Mouse (Mus musculus): ENCODE measurements around the gene Bean1. TPM values are rescaled to one million over a fixed set of nuclear protein-coding genes. Genes with fewer than 3 reads are reported as not detected.

The Bean1 gene
- polyA plus RNA-seq, 1 experiment from 2014 or later: 0.47 TPM

DNA sequence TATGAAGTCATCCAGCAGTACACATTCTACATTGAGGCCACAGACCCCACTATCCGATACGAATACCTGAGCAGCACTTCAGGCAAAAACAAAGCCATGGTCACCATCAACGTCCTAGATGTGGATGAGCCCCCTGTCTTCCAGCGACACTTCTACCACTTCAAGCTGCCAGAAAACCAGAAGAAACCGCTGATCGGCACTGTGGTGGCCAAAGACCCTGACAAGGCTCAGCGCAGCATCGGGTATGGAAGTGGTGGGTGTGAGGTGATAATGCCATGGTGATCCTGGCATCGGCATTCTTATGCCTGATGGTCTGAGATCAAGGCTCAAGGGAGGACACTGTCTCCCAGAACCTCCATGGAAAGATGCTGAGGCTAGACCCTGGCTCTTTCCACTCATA, 39.3 kb upstream of the Bean1 start:
- Histone ChIP-seq H3K4me1 (ENCODE audit: insufficient read depth, low read depth, low read length) (no peaks in the 10 kb centered on the region), H3K4me2 (replicated peaks; ENCODE audit: low read depth, low read length) (no peak overlapping the region), H3K36me3 (ENCODE audit: insufficient read depth, low read length) (0 out of 2 replicates have a peak, but pooled peaks cover 4% of the 10 kb centered on the region), H3K4me3 (ENCODE audit: low read depth, low read length) (no peak overlapping the region), H3K27ac (ENCODE audit: low read length) (no peak overlapping the region), H3K9me3 (ENCODE audit: low read length) (no peaks in the 10 kb centered on the region), H3K27me3 (replicated peaks; ENCODE audit: insufficient read depth, low read length) (no peaks in the 10 kb centered on the region), H3K9ac (replicated peaks; ENCODE audit: low read depth) (no peak overlapping the region)
- TF ChIP-seq CTCF (IDR thresholded peaks at IDR 0.05): no peak
- TF ChIP-seq EP300 (IDR thresholded peaks at IDR 0.05): no peak
- DNase-seq (ENCODE audit: low spot score): no peak
- no peak for ATAC-seq
- WGBS: 91% methylated on average over 9 of the region's 9 CpGs

DNA sequence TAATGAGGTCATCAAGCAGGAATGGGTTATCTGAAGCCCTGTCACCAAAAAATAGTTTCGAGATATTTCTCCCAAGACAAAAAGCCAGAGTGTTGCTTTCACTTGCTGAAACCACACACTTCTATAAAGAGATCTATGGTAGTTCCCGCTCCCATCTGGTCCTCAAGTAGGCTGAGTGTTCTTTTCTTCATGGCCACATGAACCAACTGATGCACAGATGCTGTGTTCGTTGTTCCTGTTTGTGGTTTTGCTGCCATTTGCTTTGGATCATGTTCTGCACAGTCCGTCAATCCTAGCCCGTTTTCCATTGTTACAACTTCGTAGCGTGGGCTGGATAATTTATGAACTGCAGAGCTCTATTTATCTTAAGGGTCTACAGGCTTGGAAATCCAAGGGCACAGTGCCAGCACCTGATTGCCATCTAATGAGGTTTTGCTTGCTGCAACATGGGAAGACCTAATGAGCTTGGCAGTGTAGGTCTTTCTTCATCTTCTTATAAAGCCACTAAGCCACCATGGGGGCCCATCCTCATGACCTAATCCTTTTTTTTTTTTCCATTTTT, 38.7 kb upstream of the Bean1 start:
- 0 out of 2 replicates have a peak, but pooled peaks cover 4% of the 10 kb centered on the region for H3K36me3 ChIP-seq (ENCODE audit: insufficient read depth, low read length)
- DNase-seq (ENCODE audit: low spot score) (peak; percentile 20), ATAC-seq (peak; percentile 48)
- H3K4me3 ChIP-seq (ENCODE audit: low read depth, low read length): no peak overlapping the region
- 50% methylated on average over 7 of the region's 7 CpGs for WGBS
- H3K27ac ChIP-seq (ENCODE audit: low read length): no peak overlapping the region
- no peaks in the 10 kb centered on the region for H3K9me3 ChIP-seq (ENCODE audit: low read length)
- TF ChIP-seq EP300 (IDR thresholded peaks at IDR 0.05) (no peak), CTCF (IDR thresholded peaks at IDR 0.05) (no peak)
- H3K9ac ChIP-seq (replicated peaks; ENCODE audit: low read depth): no peak overlapping the region
- H3K27me3 ChIP-seq (replicated peaks; ENCODE audit: insufficient read depth, low read length): no peaks in the 10 kb centered on the region
- H3K4me2 ChIP-seq (replicated peaks; ENCODE audit: low read depth, low read length): no peak overlapping the region
- H3K4me1 ChIP-seq (ENCODE audit: insufficient read depth, low read depth, low read length): no peaks in the 10 kb centered on the region

- 0 out of 2 replicates have a peak, but pooled peaks cover 9% of the 10 kb centered on the region for H3K36me3 ChIP-seq (ENCODE audit: insufficient read depth, low read length)
- H3K4me2 ChIP-seq (replicated peaks; ENCODE audit: low read depth, low read length): no peak overlapping the region
- H3K4me3 ChIP-seq (ENCODE audit: low read depth, low read length): no peak overlapping the region
- H3K4me1 ChIP-seq (ENCODE audit: insufficient read depth, low read depth, low read length): no peaks in the 10 kb centered on the region
- DNase-seq (ENCODE audit: low spot score) (no peak), ATAC-seq (no peak)
- H3K27me3 ChIP-seq (replicated peaks; ENCODE audit: insufficient read depth, low read length): no peaks in the 10 kb centered on the region
- 95% methylated on average over 8 of the region's 8 CpGs for WGBS
- no peak overlapping the region for H3K9ac ChIP-seq (replicated peaks; ENCODE audit: low read depth)
- TF ChIP-seq EP300 (IDR thresholded peaks at IDR 0.05) (no peak), CTCF (IDR thresholded peaks at IDR 0.05) (no peak)
- no peaks in the 10 kb centered on the region for H3K9me3 ChIP-seq (ENCODE audit: low read length)
- no peak overlapping the region for H3K27ac ChIP-seq (ENCODE audit: low read length)
Measured at GRCm38 (mm10) chr8:104134521-104134920, 35.7 kb upstream of the Bean1 start.

DNA sequence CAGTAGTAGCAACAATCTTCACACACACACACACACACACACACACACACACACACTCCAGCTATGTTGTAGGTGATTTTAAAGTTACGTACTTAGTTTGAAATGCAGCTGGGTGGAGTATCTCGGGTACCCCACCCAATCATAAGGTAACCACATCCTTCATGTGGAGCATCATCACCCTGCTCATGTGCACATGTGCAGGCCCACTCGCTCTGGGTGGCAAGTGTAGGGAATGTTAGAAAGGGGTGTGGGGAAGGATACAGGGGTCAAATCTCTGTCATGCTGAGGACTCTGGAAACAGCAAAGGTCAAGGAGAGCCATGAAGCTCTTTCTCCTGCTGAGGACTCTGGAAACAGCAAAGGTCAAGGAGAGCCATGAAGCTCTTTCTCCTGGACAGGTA, 34.0 kb upstream of the Bean1 start:
- TF ChIP-seq EP300 (IDR thresholded peaks at IDR 0.05) (no peak), CTCF (IDR thresholded peaks at IDR 0.05) (no peak)
- no peak overlapping the region for H3K9ac ChIP-seq (replicated peaks; ENCODE audit: low read depth)
- H3K9me3 ChIP-seq (ENCODE audit: low read length): no peaks in the 10 kb centered on the region
- H3K27me3 ChIP-seq (replicated peaks; ENCODE audit: insufficient read depth, low read length): no peaks in the 10 kb centered on the region
- no peaks in the 10 kb centered on the region for H3K4me1 ChIP-seq (ENCODE audit: insufficient read depth, low read depth, low read length)
- 80% methylated on average over 3 of the region's 3 CpGs for WGBS
- H3K4me3 ChIP-seq (ENCODE audit: low read depth, low read length): no peak overlapping the region
- DNase-seq (ENCODE audit: low spot score) (no peak), ATAC-seq (no peak)
- H3K27ac ChIP-seq (ENCODE audit: low read length): no peak overlapping the region
- H3K4me2 ChIP-seq (replicated peaks; ENCODE audit: low read depth, low read length): no peak overlapping the region
- H3K36me3 ChIP-seq (ENCODE audit: insufficient read depth, low read length): 0 out of 2 replicates have a peak, but pooled peaks cover 9% of the 10 kb centered on the region

DNA sequence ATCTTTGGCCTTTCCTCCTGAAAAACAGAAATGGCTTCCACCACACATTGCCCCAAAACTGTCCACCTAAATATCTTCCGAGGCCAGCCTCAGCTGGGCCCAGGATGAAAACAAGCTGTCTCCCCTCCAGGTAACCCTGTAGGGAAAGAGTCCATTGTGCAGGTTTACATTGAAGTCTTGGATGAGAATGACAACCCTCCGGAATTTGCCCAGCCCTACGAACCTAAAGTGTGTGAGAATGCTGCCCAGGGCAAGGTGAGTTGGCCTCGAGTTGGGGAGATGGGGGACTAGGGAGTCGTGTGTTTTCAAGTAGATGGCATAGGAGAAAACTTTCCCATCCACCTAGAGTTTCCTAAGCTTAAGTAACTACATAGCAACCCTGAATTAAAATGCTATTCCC, 32.6 kb upstream of the Bean1 start:
- H3K27ac ChIP-seq (ENCODE audit: low read length): no peak overlapping the region
- 0 out of 2 replicates have a peak, but pooled peaks cover 9% of the 10 kb centered on the region for H3K36me3 ChIP-seq (ENCODE audit: insufficient read depth, low read length)
- TF ChIP-seq CTCF (IDR thresholded peaks at IDR 0.05) (no peak), EP300 (IDR thresholded peaks at IDR 0.05) (no peak)
- no peak overlapping the region for H3K9ac ChIP-seq (replicated peaks; ENCODE audit: low read depth)
- H3K4me1 ChIP-seq (ENCODE audit: insufficient read depth, low read depth, low read length): no peaks in the 10 kb centered on the region
- no peaks in the 10 kb centered on the region for H3K9me3 ChIP-seq (ENCODE audit: low read length)
- 85% methylated on average over 5 of the region's 5 CpGs for WGBS
- H3K4me3 ChIP-seq (ENCODE audit: low read depth, low read length): no peak overlapping the region
- no peaks in the 10 kb centered on the region for H3K27me3 ChIP-seq (replicated peaks; ENCODE audit: insufficient read depth, low read length)
- DNase-seq (ENCODE audit: low spot score) (no peak), ATAC-seq (no peak)
- no peak overlapping the region for H3K4me2 ChIP-seq (replicated peaks; ENCODE audit: low read depth, low read length)

DNA sequence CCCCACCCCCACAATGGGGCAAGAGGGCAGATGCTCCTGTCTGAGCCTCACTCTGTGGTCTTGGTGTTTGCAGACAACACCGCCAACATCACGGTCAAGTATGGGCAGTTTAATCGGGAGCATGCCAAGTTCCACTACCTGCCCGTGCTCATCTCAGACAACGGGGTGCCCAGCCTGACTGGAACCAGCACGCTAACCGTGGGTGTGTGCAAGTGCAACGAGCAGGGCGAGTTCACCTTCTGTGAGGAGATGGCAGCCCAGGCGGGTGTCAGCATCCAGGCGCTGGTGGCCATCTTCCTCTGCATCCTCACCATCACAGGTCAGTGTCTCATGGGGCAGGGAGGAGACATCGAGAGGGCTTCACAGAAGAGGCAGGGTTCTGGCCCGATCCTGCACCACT, 29.6 kb upstream of the Bean1 start:
- 0 out of 2 replicates have a peak, but pooled peaks cover 4% of the 10 kb centered on the region for H3K36me3 ChIP-seq (ENCODE audit: insufficient read depth, low read length)
- TF ChIP-seq CTCF (IDR thresholded peaks at IDR 0.05): no peak
- no peak for TF ChIP-seq EP300 (IDR thresholded peaks at IDR 0.05)
- H3K27ac ChIP-seq (ENCODE audit: low read length): no peak overlapping the region
- H3K27me3 ChIP-seq (replicated peaks; ENCODE audit: insufficient read depth, low read length): no peaks in the 10 kb centered on the region
- no peak overlapping the region for H3K4me2 ChIP-seq (replicated peaks; ENCODE audit: low read depth, low read length)
- no peaks in the 10 kb centered on the region for H3K4me1 ChIP-seq (ENCODE audit: insufficient read depth, low read depth, low read length)
- H3K4me3 ChIP-seq (ENCODE audit: low read depth, low read length): no peak overlapping the region
- DNase-seq (ENCODE audit: low spot score) (no peak), ATAC-seq (no peak)
- no peaks in the 10 kb centered on the region for H3K9me3 ChIP-seq (ENCODE audit: low read length)
- 83% methylated on average over 13 of the region's 13 CpGs for WGBS
- no peak overlapping the region for H3K9ac ChIP-seq (replicated peaks; ENCODE audit: low read depth)

Data from lung, postnatal 0 days (tissue).